Mouse (Mus musculus) forebrain, postnatal 0 days (tissue): ENCODE data around the gene Rnf217. TPM values are rescaled to one million over a fixed set of nuclear protein-coding genes. Genes with fewer than 3 reads are reported as not detected.

Experiments used
- ATAC-seq: fragments of 200-750 bp; cut with Nextera tagmentation; 2 replicates; pipeline ENCODE4 v1.8.0; 2017; ENCODE audit warnings: mild to moderate bottlenecking, moderate library complexity
- DNase-seq: peaks from one replicate; pipeline ENCODE4 v3.0.0-alpha.2; 2015
- H3K27ac ChIP-seq: fragments of 300-500 bp; sonication (generic); 2 replicates; pipeline ENCODE4 v1.5.1; 2014; ENCODE audit warnings: low read depth, mild to moderate bottlenecking, antibody characterized with exemption, low read length, moderate library complexity, mixed read lengths
- H3K27me3 ChIP-seq: fragments of 300-500 bp; sonication (generic); 2 replicates; pipeline ENCODE4 v1.6.1; 2014; ENCODE audit warnings: mild to moderate bottlenecking, low read length, mixed read lengths; ENCODE audit not compliant: insufficient read depth
- H3K36me3 ChIP-seq: fragments of 300-500 bp; sonication (generic); 2 replicates; pipeline ENCODE4 v1.6.1; 2014; ENCODE audit warnings: mild to moderate bottlenecking, moderate library complexity; ENCODE audit not compliant: insufficient read depth
- H3K4me1 ChIP-seq: fragments of 300-500 bp; sonication (generic); 2 replicates; pipeline ENCODE4 v1.6.1; 2014; ENCODE audit warnings: antibody characterized with exemption; ENCODE audit not compliant: insufficient read depth
- H3K4me2 ChIP-seq: fragments of 300-500 bp; sonication (generic); 2 replicates; pipeline ENCODE4 v1.6.1; 2014; ENCODE audit warnings: low read depth, mild to moderate bottlenecking, moderate library complexity
- H3K4me3 ChIP-seq: fragments of 300-500 bp; sonication (generic); 2 replicates; pipeline ENCODE4 v1.5.1; 2014; ENCODE audit warnings: low read depth, low read length, mixed read lengths
- H3K9ac ChIP-seq: fragments of 300-500 bp; sonication (generic); 2 replicates; pipeline ENCODE4 v1.6.1; 2014; ENCODE audit warnings: mild to moderate bottlenecking
- H3K9me3 ChIP-seq: fragments of 300-500 bp; sonication (generic); 2 replicates; pipeline ENCODE4 v1.6.1; 2016; ENCODE audit warnings: low read length
- CTCF ChIP-seq: sonication (generic); IDR thresholded peaks from 2 replicates; pipeline ENCODE4 v1.5.1; 2016; ENCODE audit warnings: antibody characterized with exemption, control low read depth, low read depth
- WGBS: fragments of 180-500 bp; shearing (Covaris S2); extraction: QIAGEN DNeasy Blood & Tissue Kit; methylation state at CpG from one replicate; pipeline ENCODE4 v1.1.7; 2014; 5-methylcytosine and 5-hydroxymethylcytosine counted together
- polyA plus RNA-seq: library from polyadenylated mRNA; unstranded; fragments of >200 nt; fragmentation: Nextera tagmentation; extraction: Ambion mirVana; gene quantifications from 2 replicates; pipeline ENCODE4 v1.2.1, GENCODE M21; 2015
- total RNA-seq: library from RNA; depleted of rRNA; stranded (reverse); fragments of >200 nt; gene quantifications from 2 replicates; pipeline ENCODE4 v1.2.3, GENCODE M21; 2014

The Rnf217 gene
- total and polyA plus RNA-seq, 2 experiments from 2014 or later, result 1.8 to 14.0 TPM

DNA sequence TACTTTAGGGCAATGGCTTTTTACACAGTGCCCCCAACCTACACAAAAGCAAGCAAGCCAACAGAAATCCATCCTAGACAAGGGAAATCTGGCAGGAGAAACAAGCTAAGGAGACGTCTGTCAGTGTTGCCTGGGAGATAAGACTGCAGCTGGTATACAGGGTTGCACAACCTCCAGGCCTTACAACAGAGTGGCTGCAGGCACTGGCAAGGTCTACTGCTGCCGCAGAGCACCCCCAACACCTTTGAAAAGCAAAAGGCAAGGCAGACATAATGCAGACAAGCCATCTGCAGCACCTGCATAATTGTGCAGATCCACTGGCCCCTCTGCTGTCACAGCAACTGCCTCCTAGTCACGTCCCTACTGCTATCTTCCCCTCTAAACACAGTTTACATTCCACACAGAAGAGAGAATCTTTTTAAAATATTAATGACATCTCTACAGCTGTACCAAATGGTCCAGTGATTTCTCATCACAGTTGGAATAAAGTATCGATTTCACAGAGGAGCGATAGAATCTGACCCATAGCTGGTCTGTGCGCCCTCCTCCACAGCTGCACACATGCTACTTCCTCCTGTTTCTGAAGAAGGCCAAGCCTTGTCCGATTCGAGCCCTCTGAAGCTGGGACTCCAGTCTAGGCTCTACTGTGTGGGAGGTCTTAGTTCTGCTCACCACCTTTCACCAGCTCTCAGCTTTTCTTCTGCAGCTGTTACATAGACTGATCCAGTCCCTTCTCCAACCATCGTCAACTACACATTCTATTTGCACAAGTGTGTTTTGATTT lies 16.1 kb downstream of the Rnf217 start:
- ATAC-seq (peak; percentile 92), DNase-seq (peak; percentile 49)
- Histone ChIP-seq H3K9me3 (no peaks in the 10 kb centered on the region), H3K4me3 (no peak overlapping the region), H3K4me2 (no peak overlapping the region), H3K27ac (peak overlapping the region; percentile 35), H3K4me1 (peaks cover 10% of the 10 kb centered on the region), H3K36me3 (no peaks in the 10 kb centered on the region), H3K9ac (no peak overlapping the region), H3K27me3 (no peaks in the 10 kb centered on the region)
- TF ChIP-seq CTCF, result no peak
- 45% methylated on average over 9 of the region's 9 CpGs for WGBS

DNA sequence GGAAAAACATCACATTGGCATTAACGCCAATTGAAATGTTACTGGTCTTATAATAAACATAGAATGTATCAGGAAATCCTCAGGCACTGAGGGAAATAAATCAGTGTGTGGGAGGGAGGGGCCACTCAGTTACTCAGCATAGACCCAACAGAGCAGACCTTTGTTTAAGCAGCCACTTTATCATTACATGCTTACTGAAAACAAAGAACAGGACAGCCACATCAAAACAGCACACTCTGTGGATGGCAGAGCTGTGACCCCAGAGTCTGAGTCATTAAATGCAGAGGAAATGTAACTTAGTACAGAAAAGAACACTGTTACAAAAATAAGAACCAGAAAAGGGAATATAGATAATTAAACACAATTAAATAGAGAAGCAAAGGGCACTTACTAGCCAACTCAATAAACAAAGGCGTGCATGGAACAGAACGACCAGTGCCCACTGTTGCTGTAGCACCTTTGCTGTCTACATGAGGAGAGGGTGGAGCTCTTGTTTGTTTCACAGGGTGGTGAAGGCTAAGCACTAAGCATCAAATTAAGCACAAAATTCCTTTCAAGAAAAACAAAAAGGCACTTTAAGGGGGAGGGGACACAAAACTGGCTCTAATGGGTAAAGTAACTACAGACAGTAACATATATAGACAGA lies 16.8 kb downstream of the Rnf217 start:
- Histone ChIP-seq H3K4me2 (no peak overlapping the region), H3K9me3 (no peaks in the 10 kb centered on the region), H3K9ac (no peak overlapping the region), H3K36me3 (no peaks in the 10 kb centered on the region), H3K4me3 (no peak overlapping the region), H3K27me3 (no peaks in the 10 kb centered on the region), H3K27ac (peak overlapping the region; percentile 35), H3K4me1 (peaks cover 10% of the 10 kb centered on the region)
- ATAC-seq (peak; percentile 49), DNase-seq (no peak)
- no peak for TF ChIP-seq CTCF
- 39% methylated on average over 3 of the region's 3 CpGs for WGBS

DNA sequence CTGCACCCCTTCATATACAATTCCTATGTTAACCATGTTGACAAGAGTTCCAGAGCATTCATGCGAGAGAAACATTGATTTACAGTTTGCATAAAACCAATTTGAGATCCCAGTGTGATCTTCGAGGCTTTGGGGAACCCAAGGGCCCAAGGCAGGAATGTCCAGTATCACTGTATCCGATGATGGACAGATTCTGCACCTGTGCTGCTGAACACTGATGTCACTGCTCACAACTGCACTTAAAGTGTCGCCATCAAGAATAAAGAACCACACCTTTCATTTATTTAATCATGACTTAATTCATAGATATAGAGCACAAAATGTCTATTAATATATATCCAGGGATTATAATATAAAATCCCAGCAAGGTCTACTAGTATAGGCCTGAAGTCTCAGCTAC lies 28.3 kb downstream of the Rnf217 start:
- H3K27ac ChIP-seq, result no peak overlapping the region
- no peak overlapping the region for H3K4me3 ChIP-seq
- no peaks in the 10 kb centered on the region for H3K27me3 ChIP-seq
- H3K4me1 ChIP-seq, result no peaks in the 10 kb centered on the region
- DNase-seq (no peak), ATAC-seq (no peak)
- no peak overlapping the region for H3K4me2 ChIP-seq
- 96% methylated on average over 4 of the region's 4 CpGs for WGBS
- no peaks in the 10 kb centered on the region for H3K36me3 ChIP-seq
- no peak overlapping the region for H3K9ac ChIP-seq
- H3K9me3 ChIP-seq, result no peaks in the 10 kb centered on the region
- TF ChIP-seq CTCF, result no peak

DNA sequence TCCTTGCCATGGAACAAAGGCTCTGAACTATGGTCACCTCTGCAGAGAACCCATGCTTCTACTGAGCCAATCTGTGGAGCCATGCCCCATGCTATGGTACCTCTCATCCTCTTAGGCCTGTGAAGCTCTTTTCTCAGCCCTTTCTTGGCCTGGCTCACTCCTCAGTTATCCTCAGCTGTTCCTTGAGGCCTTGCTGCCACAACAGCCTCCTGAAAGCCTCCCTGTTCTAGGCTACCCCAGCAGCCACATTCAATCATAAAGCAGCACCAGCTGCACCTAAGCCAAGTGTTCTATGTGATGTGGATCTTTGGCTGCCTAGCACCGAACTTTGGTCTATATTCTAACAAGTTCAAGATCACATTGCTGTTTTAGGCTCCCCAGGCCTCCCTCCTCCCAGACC lies 28.9 kb downstream of the Rnf217 start:
- Histone ChIP-seq H3K4me1 (no peaks in the 10 kb centered on the region), H3K4me3 (no peak overlapping the region), H3K9ac (no peak overlapping the region), H3K27me3 (no peaks in the 10 kb centered on the region), H3K27ac (no peak overlapping the region), H3K9me3 (no peaks in the 10 kb centered on the region), H3K4me2 (no peak overlapping the region), H3K36me3 (no peaks in the 10 kb centered on the region)
- ATAC-seq (no peak), DNase-seq (no peak)
- WGBS, result 97% methylated on average over 1 of the region's 1 CpGs
- TF ChIP-seq CTCF, result no peak

DNA sequence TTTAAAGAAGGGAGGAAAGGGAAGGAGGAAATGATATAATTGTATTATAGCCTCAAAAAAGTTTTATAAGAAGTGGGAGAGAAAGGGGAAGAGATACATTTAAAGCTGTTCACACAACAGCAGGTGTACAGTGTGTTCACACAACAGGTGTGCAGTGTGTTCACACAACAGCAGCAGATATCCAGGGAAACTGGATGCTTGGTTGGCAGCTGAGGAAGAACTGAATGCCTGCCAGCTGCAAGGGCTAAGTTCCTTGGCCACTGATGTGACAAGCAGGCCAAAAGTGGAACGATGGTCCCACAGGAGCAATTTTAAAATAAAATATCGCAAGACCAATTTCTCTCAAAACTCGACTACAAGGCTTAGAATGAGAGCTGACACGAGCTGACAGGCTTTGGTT lies 35.7 kb downstream of the Rnf217 start:
- H3K9ac ChIP-seq, result no peak overlapping the region
- no peaks in the 10 kb centered on the region for H3K9me3 ChIP-seq
- H3K27ac ChIP-seq, result no peak overlapping the region
- no peak for DNase-seq
- 94% methylated on average over 4 of the region's 4 CpGs for WGBS
- no peaks in the 10 kb centered on the region for H3K27me3 ChIP-seq
- no peaks in the 10 kb centered on the region for H3K36me3 ChIP-seq
- no peaks in the 10 kb centered on the region for H3K4me1 ChIP-seq
- ATAC-seq, result no peak
- no peak for TF ChIP-seq CTCF
- H3K4me2 ChIP-seq, result no peak overlapping the region
- H3K4me3 ChIP-seq, result no peak overlapping the region

DNA sequence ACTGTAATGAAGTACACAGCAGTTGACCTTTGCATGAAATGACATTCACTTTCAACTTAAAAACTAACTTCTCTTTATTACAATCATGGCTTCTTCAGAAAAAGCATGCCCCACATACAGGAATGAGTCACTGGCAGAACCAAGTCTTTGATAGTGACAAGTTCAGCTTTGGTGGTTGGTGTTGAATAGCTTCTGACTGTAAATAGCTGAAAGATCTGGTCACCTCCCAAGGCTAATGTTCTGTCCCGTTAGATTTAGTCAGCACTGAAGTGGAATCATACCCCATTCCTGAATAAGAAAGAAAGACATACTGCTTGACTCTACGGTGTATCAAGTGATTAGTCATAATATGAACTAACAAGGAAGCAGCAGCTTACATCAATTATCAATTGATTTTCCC lies 51.7 kb downstream of the Rnf217 start:
- H3K9me3 ChIP-seq, result no peaks in the 10 kb centered on the region
- H3K9ac ChIP-seq, result no peak overlapping the region
- 79% methylated on average over 2 of the region's 2 CpGs for WGBS
- H3K27me3 ChIP-seq, result no peaks in the 10 kb centered on the region
- no peak for TF ChIP-seq CTCF
- no peak overlapping the region for H3K4me3 ChIP-seq
- no peak for DNase-seq
- no peaks in the 10 kb centered on the region for H3K4me1 ChIP-seq
- no peaks in the 10 kb centered on the region for H3K36me3 ChIP-seq
- no peak for ATAC-seq
- H3K4me2 ChIP-seq, result no peak overlapping the region
- no peak overlapping the region for H3K27ac ChIP-seq

DNA sequence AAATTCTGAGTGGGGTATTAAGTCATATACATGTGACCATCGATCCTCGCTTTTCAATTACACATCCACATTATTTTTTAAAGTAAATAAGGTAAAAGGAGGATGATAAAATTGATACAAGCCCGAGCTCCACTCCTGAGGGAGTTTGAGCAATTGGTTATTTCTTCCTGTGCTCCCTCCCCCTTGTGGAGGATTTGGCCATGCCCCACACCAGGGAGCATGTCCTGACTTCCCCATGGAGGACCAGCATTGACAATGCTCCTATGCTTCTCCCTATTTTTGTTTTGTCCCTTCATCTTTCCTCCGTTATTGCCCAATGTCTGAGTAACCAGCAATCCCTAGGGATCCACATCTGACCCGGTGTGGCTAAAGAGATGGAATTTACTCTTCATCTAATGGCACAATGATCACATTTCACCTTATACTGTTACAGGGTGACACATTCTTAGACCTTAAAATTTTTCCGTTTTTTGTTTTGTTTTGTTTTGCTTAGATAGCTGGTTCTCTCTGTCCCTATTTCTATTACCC lies 53.5 kb downstream of the Rnf217 start:
- Histone ChIP-seq H3K36me3 (no peaks in the 10 kb centered on the region), H3K27me3 (no peaks in the 10 kb centered on the region), H3K9ac (no peak overlapping the region), H3K4me3 (no peak overlapping the region), H3K9me3 (no peaks in the 10 kb centered on the region), H3K27ac (no peak overlapping the region), H3K4me2 (no peak overlapping the region), H3K4me1 (no peaks in the 10 kb centered on the region)
- 92% methylated on average over 6 of the region's 6 CpGs for WGBS
- ATAC-seq (no peak), DNase-seq (no peak)
- no peak for TF ChIP-seq CTCF
